Mouse (Mus musculus): ENCODE measurements around the gene Gm8765.
"Not testable (repeated sequence)": the region's sequence is repeated elsewhere in the genome, so short reads cannot be mapped to it uniquely, and the experiment has no call there.

Gm8765 gene

DNA sequence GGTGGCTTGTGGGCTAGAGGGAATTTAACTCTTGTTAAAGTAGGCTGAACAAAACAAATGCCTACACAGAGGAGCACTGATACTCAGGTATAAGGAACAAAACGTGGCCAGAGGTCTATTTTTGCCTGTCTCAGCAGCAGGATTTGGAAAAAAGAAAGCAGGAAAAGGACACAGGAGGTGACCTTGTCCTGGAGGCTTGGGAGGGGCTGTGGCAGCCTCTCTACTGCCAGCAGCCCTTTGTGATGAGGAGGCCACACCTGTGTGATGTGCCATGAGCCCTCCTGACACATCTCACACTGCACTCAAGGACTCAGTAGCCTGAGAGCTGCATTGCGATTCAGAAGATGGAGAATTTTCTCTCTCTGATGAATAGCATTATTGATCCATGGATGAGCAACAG lies at the start of gene Gm8765:
Gm8765 (plus strand) TSS at position 301 of the 400 bp plus-strand sequence.
- DNase-seq (ENCODE audit: low spot score in 2 of 2): not testable (repeated sequence)

GRCm38 (mm10) chr13:50648771-50649170 lies 49.3 kb upstream of the Gm8765 start:
- DNase-seq (ENCODE audit: low spot score in 2 of 2): not testable (repeated sequence)

GRCm38 (mm10) chr13:50750282-50750681 lies 52.2 kb downstream of the Gm8765 start:
- not testable (repeated sequence) for DNase-seq (ENCODE audit: low spot score in 2 of 2)

DNA sequence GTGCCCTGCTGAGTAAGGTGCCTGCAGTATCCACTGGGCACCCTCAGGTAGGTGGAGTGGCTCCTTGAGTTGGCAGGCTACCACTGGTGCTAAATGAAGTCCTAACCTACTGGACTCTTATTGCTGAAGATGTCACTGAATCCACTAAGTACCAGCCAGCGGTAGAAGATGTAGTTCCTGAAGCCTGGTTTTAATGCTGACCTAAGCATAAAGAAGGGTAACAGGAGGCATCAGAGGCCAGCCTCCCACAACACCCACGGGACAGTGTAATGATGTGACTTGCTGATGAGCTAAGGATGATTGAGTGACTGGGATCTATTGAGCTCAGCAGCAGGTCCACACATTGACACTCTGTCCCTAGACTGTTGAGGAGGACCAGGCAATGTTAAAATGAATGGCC lies 53.6 kb downstream of the Gm8765 start:
- DNase-seq (ENCODE audit: low spot score in 2 of 2): no peak

DNA sequence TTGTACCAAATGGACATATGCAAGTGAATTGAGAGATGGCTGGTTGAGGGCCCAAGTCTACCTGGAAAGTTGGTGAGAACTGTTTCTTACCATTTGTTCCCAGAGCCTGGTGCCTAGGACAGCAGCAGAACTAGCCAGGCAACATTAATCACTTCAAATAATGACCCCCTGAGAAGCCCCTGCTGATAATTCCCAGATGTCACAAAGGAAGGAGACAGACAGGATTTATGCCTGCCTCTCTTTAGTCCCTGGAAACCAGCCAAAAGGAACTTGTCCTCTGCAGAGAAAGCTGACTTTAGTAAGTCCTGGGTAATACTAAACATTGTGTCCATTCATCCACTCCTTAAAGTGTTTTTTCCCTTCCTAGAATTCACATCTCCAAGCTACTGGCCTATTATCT lies 54.8 kb downstream of the Gm8765 start:
- DNase-seq (ENCODE audit: low spot score in 2 of 2): not testable (repeated sequence)

Measured in cerebellum, postnatal 4 days (tissue).